Mouse (Mus musculus) forebrain, embryonic 16.5 days (tissue): ENCODE measurements around the gene Hmx3. TPM values are rescaled to one million over a fixed set of nuclear protein-coding genes. Genes with fewer than 3 reads are reported as not detected.

Source experiments
- ATAC-seq: fragments of 200-750 bp; cut with Nextera tagmentation; 2 replicates; pipeline ENCODE4 v1.8.0; 2017; ENCODE audit warnings: mild to moderate bottlenecking, moderate library complexity
- H3K27ac ChIP-seq: fragments of 300-500 bp; sonication (generic); 2 replicates; pipeline ENCODE4 v1.5.1; 2014; ENCODE audit warnings: low read length, control low read depth
- H3K27me3 ChIP-seq: fragments of 300-500 bp; sonication (generic); replicated peaks from 2 replicates; pipeline ENCODE4 v1.6.1; 2014; ENCODE audit warnings: low read length; ENCODE audit not compliant: control insufficient read depth, insufficient read depth
- H3K36me3 ChIP-seq: fragments of 300-500 bp; sonication (generic); 2 replicates; pipeline ENCODE4 v1.6.1; 2014; ENCODE audit not compliant: control insufficient read depth, insufficient read depth
- H3K4me1 ChIP-seq: fragments of 300-500 bp; sonication (generic); replicated peaks from 2 replicates; pipeline ENCODE4 v1.6.1; 2014; ENCODE audit warnings: low read length; ENCODE audit not compliant: control insufficient read depth, insufficient read depth
- H3K4me2 ChIP-seq: fragments of 300-500 bp; sonication (generic); 2 replicates; pipeline ENCODE4 v1.6.1; 2014; ENCODE audit warnings: mild to moderate bottlenecking, low read length, control low read depth
- H3K4me3 ChIP-seq: fragments of 300-500 bp; sonication (generic); replicated peaks from 2 replicates; pipeline ENCODE4 v1.5.1; 2014; ENCODE audit warnings: mild to moderate bottlenecking, low read length, control low read depth
- H3K9ac ChIP-seq: fragments of 300-500 bp; sonication (generic); replicated peaks from 2 replicates; pipeline ENCODE4 v1.6.1; 2014; ENCODE audit warnings: low read depth, low read length, control low read depth
- H3K9me3 ChIP-seq: fragments of 300-500 bp; sonication (generic); 2 replicates; pipeline ENCODE4 v1.6.1; 2016; ENCODE audit warnings: low read length; ENCODE audit not compliant: control insufficient read depth
- WGBS: fragments of 180-500 bp; shearing (Covaris S2); extraction: QIAGEN DNeasy Blood & Tissue Kit; methylation state at CpG from one replicate; pipeline ENCODE4 v1.1.7; 2014; 5-methylcytosine and 5-hydroxymethylcytosine counted together
- polyA plus RNA-seq: library from polyadenylated mRNA; unstranded; fragments of >200 nt; fragmentation: Nextera tagmentation; extraction: Ambion mirVana; gene quantifications from 2 replicates; pipeline ENCODE4 v1.2.1, GENCODE M21; 2015

Hmx3 gene
- polyA plus RNA-seq, 1 experiment from 2014 or later = 0.52 TPM

GRCm38 (mm10) chr7:131555301-131556081, 12.8 kb downstream of the Hmx3 start:
- under 1% methylated on average over 68 of the region's 68 CpGs for WGBS
- Histone ChIP-seq H3K27me3 (peaks cover 63% of the 10 kb centered on the region), H3K4me3 (no peak overlapping the region), H3K9me3 (no peaks in the 10 kb centered on the region), H3K36me3 (no peaks in the 10 kb centered on the region), H3K27ac (no peak overlapping the region), H3K4me1 (peaks cover 15% of the 10 kb centered on the region), H3K4me2 (no peak overlapping the region), H3K9ac (no peak overlapping the region)
- ATAC-seq = no peak

- Histone ChIP-seq H3K9me3 (no peaks in the 10 kb centered on the region), H3K9ac (no peak overlapping the region), H3K4me3 (no peak overlapping the region), H3K4me2 (no peak overlapping the region), H3K4me1 (peaks cover 20% of the 10 kb centered on the region), H3K36me3 (no peaks in the 10 kb centered on the region), H3K27me3 (peaks cover 57% of the 10 kb centered on the region), H3K27ac (no peak overlapping the region)
- no peak for ATAC-seq
- 2% methylated on average over 9 of the region's 9 CpGs for WGBS
Observed at GRCm38 (mm10) chr7:131556116-131556515, 13.4 kb downstream of the Hmx3 start.

- H3K4me3 ChIP-seq = no peak overlapping the region
- WGBS = under 1% methylated on average over 37 of the region's 37 CpGs
- no peak overlapping the region for H3K9ac ChIP-seq
- H3K27me3 ChIP-seq = peaks cover 51% of the 10 kb centered on the region
- no peaks in the 10 kb centered on the region for H3K9me3 ChIP-seq
- no peak overlapping the region for H3K4me2 ChIP-seq
- ATAC-seq = no peak
- no peak overlapping the region for H3K27ac ChIP-seq
- H3K4me1 ChIP-seq = peaks cover 23% of the 10 kb centered on the region
- H3K36me3 ChIP-seq = no peaks in the 10 kb centered on the region
Observed at GRCm38 (mm10) chr7:131556541-131557271, 14.0 kb downstream of the Hmx3 start.

- no peak overlapping the region for H3K27ac ChIP-seq
- no peaks in the 10 kb centered on the region for H3K36me3 ChIP-seq
- H3K4me1 ChIP-seq = peaks cover 27% of the 10 kb centered on the region
- no peak for ATAC-seq
- H3K9ac ChIP-seq = no peak overlapping the region
- no peak overlapping the region for H3K4me2 ChIP-seq
- H3K9me3 ChIP-seq = no peaks in the 10 kb centered on the region
- no peak overlapping the region for H3K4me3 ChIP-seq
- WGBS = 37% methylated on average over 2 of the region's 2 CpGs
- peaks cover 42% of the 10 kb centered on the region for H3K27me3 ChIP-seq
Observed at GRCm38 (mm10) chr7:131557751-131558150, 15.1 kb downstream of the Hmx3 start.

GRCm38 (mm10) chr7:131559986-131560696, 17.5 kb downstream of the Hmx3 start, which contains the start of gene Bub3:
Bub3 (plus strand) TSS chr7:131560222.
- H3K27me3 ChIP-seq = peaks cover 26% of the 10 kb centered on the region
- peak within 1 kb of the TSS; percentile 91 for H3K27ac ChIP-seq
- peaks cover 6% of the 10 kb centered on the region; the same call in 1 of the 2 replicates for H3K36me3 ChIP-seq
- H3K4me3 ChIP-seq = peak within 1 kb of the TSS; percentile 70
- H3K9ac ChIP-seq = peak within 1 kb of the TSS; percentile 79
- H3K9me3 ChIP-seq = no peaks in the 10 kb centered on the region
- peak within 1 kb of the TSS; percentile 84 for H3K4me2 ChIP-seq
- peak; percentile 99 for ATAC-seq
- under 1% methylated on average over 48 of the region's 51 CpGs for WGBS
- peaks cover 18% of the 10 kb centered on the region for H3K4me1 ChIP-seq

- peak overlapping the region; percentile 91 for H3K27ac ChIP-seq
- H3K27me3 ChIP-seq = peaks cover 21% of the 10 kb centered on the region
- peak overlapping the region; percentile 70 for H3K4me3 ChIP-seq
- peak overlapping the region; percentile 84 for H3K4me2 ChIP-seq
- ATAC-seq = peak; percentile 27
- peak overlapping the region; percentile 79 for H3K9ac ChIP-seq
- no peaks in the 10 kb centered on the region for H3K9me3 ChIP-seq
- H3K36me3 ChIP-seq = peaks cover 7% of the 10 kb centered on the region; the same call in 1 of the 2 replicates
- peaks cover 16% of the 10 kb centered on the region for H3K4me1 ChIP-seq
- under 1% methylated on average over 14 of the region's 14 CpGs for WGBS
Observed at GRCm38 (mm10) chr7:131560697-131561042, 18.0 kb downstream of the Hmx3 start.

- 82% methylated on average over 6 of the region's 6 CpGs for WGBS
- ATAC-seq = no peak
- no peak overlapping the region for H3K27ac ChIP-seq
Observed at GRCm38 (mm10) chr7:131575246-131575645, 32.6 kb downstream of the Hmx3 start.

GRCm38 (mm10) chr7:131582178-131582577, 39.5 kb downstream of the Hmx3 start:
- no peak for ATAC-seq
- Histone ChIP-seq H3K4me2 (no peak overlapping the region), H3K27me3 (peaks cover 10% of the 10 kb centered on the region), H3K9ac (no peak overlapping the region), H3K4me1 (no peaks in the 10 kb centered on the region), H3K4me3 (no peak overlapping the region), H3K36me3 (no peaks in the 10 kb centered on the region), H3K27ac (no peak overlapping the region), H3K9me3 (no peaks in the 10 kb centered on the region)
- WGBS = 80% methylated on average over 9 of the region's 9 CpGs

More at GRCm38 (mm10) chr7:131575246-131575645, 32.6 kb downstream of the Hmx3 start:
- Histone ChIP-seq H3K4me3 (no peak overlapping the region), H3K36me3 (peaks cover 10% of the 10 kb centered on the region), H3K9ac (no peak overlapping the region), H3K4me2 (no peak overlapping the region), H3K9me3 (no peaks in the 10 kb centered on the region), H3K4me1 (no peaks in the 10 kb centered on the region), H3K27me3 (0 out of 2 replicates have a peak, but pooled peaks cover 2% of the 10 kb centered on the region)

GRCm38 (mm10) chr7:131585551-131585950, 42.9 kb downstream of the Hmx3 start:
- Histone ChIP-seq H3K9me3 (no peaks in the 10 kb centered on the region), H3K36me3 (no peaks in the 10 kb centered on the region), H3K27ac (no peak overlapping the region), H3K27me3 (peaks cover 25% of the 10 kb centered on the region), H3K9ac (no peak overlapping the region), H3K4me1 (no peaks in the 10 kb centered on the region), H3K4me2 (no peak overlapping the region), H3K4me3 (no peak overlapping the region)
- ATAC-seq = peak; percentile 40; the same call in 1 of the 2 replicates
- WGBS = 45% methylated on average over 5 of the region's 5 CpGs
